Mouse (Mus musculus): ENCODE measurements around the gene Skap1. TPM values are rescaled to one million over a fixed set of nuclear protein-coding genes. Genes with fewer than 3 reads are reported as not detected.

Skap1 gene
- polyA plus RNA-seq, 1 experiment from 2014 or later, result 0.59 TPM

DNA sequence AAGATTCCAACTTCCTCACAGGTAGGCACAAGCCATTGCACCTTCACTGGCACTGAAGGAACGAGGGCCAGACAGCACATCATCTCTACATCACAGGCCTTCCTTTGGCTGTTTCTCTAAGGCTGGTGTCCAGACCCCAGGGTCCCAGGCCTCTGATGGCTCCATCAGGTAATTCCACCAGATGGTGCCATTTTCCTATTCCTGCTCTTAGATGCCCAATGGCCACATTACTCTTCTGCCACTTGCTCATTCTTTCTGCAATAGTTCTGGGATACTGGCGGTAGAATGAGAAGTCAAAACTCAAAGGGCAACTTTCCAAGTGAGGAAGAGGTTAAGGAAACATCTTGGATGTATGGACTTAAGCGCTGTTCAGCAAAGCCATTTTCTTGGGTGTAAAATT is 50.8 kb downstream of the Skap1 start:
- CTCF ChIA-PET, result no interaction called here
- DNase-seq (ENCODE audit: low read depth, low spot score), result no peak
- ATAC-seq, result no peak
- no peak for TF ChIP-seq CTCF (IDR thresholded peaks at IDR 0.05)
- no peaks in the 10 kb centered on the region for H3K27me3 ChIP-seq
- in situ Hi-C loops (cut with MboI; ENCODE audit: low pct_unique_long_range_greater_than_20kb), result no loop called here
- POLR2A ChIA-PET, result no interaction called here

DNA sequence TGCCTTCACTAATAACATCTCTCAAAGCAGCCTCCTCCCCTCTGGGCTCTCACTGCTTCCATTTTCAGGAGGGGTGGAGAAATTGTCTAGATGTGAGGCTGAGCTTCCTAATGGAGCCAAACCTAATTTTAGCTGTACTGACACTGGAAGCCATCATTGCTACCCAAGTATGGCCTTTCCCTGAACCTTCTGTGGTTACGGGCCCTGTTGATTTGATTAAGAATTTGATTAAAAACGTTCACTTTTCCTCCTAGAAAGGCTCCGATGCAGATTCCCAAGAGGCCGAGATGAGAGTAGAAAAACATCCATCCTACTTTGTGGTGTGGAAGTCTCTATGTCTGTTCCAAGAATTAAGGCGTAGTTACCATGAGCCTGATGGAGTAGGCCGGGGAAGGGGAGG is 60.1 kb downstream of the Skap1 start:
- no peak for DNase-seq (ENCODE audit: low read depth, low spot score)
- in situ Hi-C loops (cut with MboI; ENCODE audit: low pct_unique_long_range_greater_than_20kb), result no loop called here
- ChIA-PET CTCF (no interaction called here), POLR2A (no interaction called here)
- no peak for ATAC-seq
- no peaks in the 10 kb centered on the region for H3K27me3 ChIP-seq
- no peak for TF ChIP-seq CTCF (IDR thresholded peaks at IDR 0.05)

DNA sequence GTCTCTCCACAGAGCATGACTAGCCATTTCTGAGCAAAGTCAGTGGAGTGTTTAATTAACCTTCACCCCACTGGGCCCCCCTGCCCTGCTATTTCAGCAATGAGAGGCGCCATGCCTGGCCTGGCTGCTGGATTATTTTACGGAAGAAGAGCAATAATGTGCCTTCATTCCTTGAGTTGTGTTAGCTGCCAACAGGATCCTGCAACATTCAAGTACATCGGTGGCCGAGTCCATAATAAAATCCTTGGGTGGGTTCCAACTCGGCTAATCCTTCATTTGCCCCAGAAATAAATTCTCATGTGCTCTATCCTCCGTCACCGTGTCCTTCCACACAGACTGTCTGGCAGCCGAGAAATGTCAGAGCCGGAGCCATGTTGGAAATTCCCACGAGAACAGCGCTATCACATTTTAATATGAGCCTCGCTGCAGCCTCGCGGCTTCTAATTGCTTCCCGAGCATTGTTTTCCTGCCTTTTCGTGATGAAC is 61.8 kb downstream of the Skap1 start:
- ChIA-PET CTCF (interaction anchor here (0.7 to 0.9 kb wide), 2 partner anchors 8 to 55 kb away, joined by 3 read pairs; no protein-coding TSS in a partner anchor), POLR2A (interaction anchor here (0.6 to 1.0 kb wide), 3 partner anchors 13 to 268 kb away, joined by 3 to 5 read pairs (median 4); no protein-coding TSS in a partner anchor)
- in situ Hi-C loops (cut with MboI; ENCODE audit: low pct_unique_long_range_greater_than_20kb), result no loop called here
- no peaks in the 10 kb centered on the region for H3K27me3 ChIP-seq
- ATAC-seq, result no peak
- no peak for TF ChIP-seq CTCF (IDR thresholded peaks at IDR 0.05)
- no peak for DNase-seq (ENCODE audit: low read depth, low spot score)

DNA sequence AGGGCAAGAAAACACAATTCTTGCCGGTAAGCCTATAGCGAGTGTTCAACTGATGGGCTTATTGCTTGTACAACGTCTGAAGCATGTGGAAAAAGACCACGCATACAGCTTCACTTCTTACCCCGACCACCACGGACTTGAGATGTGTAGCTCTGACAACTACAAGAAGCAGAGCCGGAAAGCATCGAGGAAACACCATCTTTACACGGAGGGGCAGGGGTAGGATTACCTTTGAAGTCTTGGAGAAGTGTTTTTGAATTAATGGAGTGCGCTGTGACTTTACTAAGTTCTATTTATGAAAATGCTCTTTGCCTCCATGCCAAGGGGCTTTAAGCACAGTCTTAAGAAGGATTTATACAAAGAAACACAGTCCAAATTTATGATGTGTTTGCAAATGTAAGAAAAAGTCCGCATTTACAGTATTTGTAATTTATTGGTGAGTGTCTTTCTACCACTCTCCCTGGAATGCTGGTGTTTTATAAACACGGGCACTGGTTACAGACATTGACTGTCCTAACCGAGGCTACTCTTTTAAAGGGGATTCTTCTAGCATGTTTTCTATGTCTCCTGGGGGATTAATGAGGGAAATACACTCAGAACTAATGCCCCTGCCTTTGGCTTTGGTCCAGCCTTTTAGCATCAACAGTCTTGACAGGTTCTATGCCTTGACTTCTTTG is 67.5 kb downstream of the Skap1 start:
- POLR2A ChIA-PET, result interaction anchor here (0.6 kb wide), 5 partner anchors 31 to 214 kb away, joined by 3 to 8 read pairs (median 4); partner anchors contain the start of gene Hoxb4
- CTCF ChIA-PET, result interaction anchor here (1.3 to 2.2 kb wide), 3 partner anchors 14 to 93 kb away, joined by 3 to 7 read pairs (median 4); no protein-coding TSS in a partner anchor
- in situ Hi-C loops (cut with MboI; ENCODE audit: low pct_unique_long_range_greater_than_20kb), result no loop called here
- DNase-seq (ENCODE audit: low read depth, low spot score), result no peak
- no peak for ATAC-seq
- H3K27me3 ChIP-seq, result no peaks in the 10 kb centered on the region
- no peak for TF ChIP-seq CTCF (IDR thresholded peaks at IDR 0.05)

DNA sequence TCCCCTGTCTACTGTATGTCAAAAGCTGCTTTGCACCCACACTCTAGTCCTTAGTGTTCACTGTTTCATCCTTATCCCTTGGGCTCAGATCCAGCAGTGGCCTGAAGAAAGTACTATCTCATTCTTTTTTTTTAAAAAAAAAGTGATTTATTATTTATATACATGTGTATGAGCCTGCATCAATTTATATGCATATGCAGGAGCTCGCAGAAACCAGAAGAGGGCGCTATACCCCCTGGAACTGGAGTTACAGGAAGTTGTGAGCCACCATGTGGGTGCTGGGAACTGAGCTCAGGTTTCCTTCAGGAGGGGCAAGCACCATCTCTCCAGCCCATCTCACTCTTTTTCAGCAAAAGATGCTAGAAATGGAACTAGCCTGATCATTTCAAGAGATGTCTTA is 70.1 kb downstream of the Skap1 start:
- ChIA-PET POLR2A (no interaction called here), CTCF (interaction anchor here (1.0 to 2.3 kb wide), 3 partner anchors 22 to 256 kb away, joined by 3 to 6 read pairs (median 5); no protein-coding TSS in a partner anchor)
- no peaks in the 10 kb centered on the region for H3K27me3 ChIP-seq
- TF ChIP-seq CTCF (IDR thresholded peaks at IDR 0.05), result peak; percentile 41
- no peak for ATAC-seq
- in situ Hi-C loops (cut with MboI; ENCODE audit: low pct_unique_long_range_greater_than_20kb), result no loop called here
- no peak for DNase-seq (ENCODE audit: low read depth, low spot score)

DNA sequence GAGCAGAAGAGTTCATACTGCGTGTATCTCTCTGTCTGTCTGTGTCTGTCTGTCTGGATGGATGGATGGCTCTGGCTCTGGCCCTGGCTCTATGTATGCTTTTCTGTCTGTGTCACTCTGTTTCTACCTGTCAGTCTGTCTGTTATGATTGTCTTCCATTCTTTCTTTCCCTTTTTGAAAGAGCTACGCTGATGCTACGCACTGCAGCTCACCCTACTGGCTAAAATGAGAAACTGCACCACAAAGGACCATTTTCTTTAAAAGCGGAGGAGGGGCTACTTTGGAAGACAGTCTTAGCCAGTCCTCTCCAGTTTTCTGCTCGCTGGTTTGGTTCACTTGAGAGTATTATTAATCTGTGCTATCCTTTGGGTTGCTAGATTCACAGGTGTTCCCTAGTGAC is 71.8 kb downstream of the Skap1 start:
- H3K27me3 ChIP-seq, result no peaks in the 10 kb centered on the region
- in situ Hi-C loops (cut with MboI; ENCODE audit: low pct_unique_long_range_greater_than_20kb), result no loop called here
- no peak for DNase-seq (ENCODE audit: low read depth, low spot score)
- peak; percentile 87 for TF ChIP-seq CTCF (IDR thresholded peaks at IDR 0.05)
- POLR2A ChIA-PET, result interaction anchor here (0.6 to 0.7 kb wide), 3 partner anchors 98 to 921 kb away, joined by 3 to 5 read pairs (median 3); no protein-coding TSS in a partner anchor
- ATAC-seq, result no peak
- CTCF ChIA-PET, result interaction anchor here (0.6 to 2.3 kb wide), 6 partner anchors 20 to 257 kb away, joined by 3 to 6 read pairs (median 4); no protein-coding TSS in a partner anchor

DNA sequence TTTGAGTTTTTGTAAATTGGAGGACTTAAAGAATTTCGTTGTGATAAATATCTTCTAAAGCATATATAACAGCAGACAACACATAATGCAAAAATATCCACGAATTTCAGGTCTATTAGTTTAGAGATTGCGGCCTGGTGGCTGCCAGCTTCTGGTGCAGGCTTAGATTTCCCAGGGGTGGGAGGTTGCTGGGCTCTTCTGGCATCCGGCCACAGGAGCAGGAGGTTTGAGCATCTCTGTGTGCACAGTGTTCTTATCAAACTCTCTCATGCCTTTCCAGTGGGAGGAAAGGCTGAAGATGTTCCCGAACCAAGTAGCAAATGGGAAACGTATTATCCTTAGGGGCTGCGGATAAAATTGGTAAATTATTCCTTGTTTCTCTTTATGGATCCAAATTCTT is 77.6 kb downstream of the Skap1 start:
- no peak for DNase-seq (ENCODE audit: low read depth, low spot score)
- ChIA-PET CTCF (interaction anchor here (2.1 to 2.7 kb wide), 2 partner anchors 11 to 79 kb away, joined by 7 read pairs; no protein-coding TSS in a partner anchor), POLR2A (interaction anchor here (1.4 to 1.9 kb wide), 2 partner anchors 190 to 246 kb away, joined by 4 to 6 read pairs; no protein-coding TSS in a partner anchor)
- no peak for ATAC-seq
- no peak for TF ChIP-seq CTCF (IDR thresholded peaks at IDR 0.05)
- no peaks in the 10 kb centered on the region for H3K27me3 ChIP-seq
- in situ Hi-C loops (cut with MboI; ENCODE audit: low pct_unique_long_range_greater_than_20kb), result loop anchor here (5.0 kb wide), 2 partner anchors 130 to 320 kb away; no protein-coding TSS in a partner anchor

DNA sequence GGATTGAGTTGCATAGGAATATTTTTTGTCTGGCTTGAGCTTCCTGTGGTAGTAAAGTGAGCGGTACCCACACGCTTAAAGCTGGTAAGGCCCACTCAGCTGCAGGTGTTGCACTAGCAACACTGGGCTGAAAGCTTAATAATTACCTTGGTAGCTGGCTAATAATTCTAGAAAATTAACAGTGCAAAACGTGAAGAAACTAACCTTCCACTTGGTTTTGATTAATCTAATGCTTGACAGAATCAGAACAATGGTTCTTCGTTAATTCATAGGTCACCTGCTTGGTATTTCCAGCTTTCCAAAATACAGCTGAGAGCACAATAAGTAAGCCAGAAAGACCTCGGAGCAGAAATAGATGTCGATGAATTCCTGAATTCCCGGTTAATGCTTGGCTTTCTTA is 78.2 kb downstream of the Skap1 start:
- in situ Hi-C loops (cut with MboI; ENCODE audit: low pct_unique_long_range_greater_than_20kb), result loop anchor here (5.0 kb wide), 2 partner anchors 130 to 320 kb away; no protein-coding TSS in a partner anchor
- TF ChIP-seq CTCF (IDR thresholded peaks at IDR 0.05), result no peak
- POLR2A ChIA-PET, result interaction anchor here (0.6 to 1.9 kb wide), 6 partner anchors 10 to 246 kb away, joined by 3 to 6 read pairs (median 4); partner anchors contain the start of gene Hoxb4
- CTCF ChIA-PET, result interaction anchor here (0.8 to 2.7 kb wide), 5 partner anchors 9 to 131 kb away, joined by 3 to 7 read pairs (median 3); no protein-coding TSS in a partner anchor
- peak; percentile 96 for DNase-seq (ENCODE audit: low read depth, low spot score)
- peak; percentile 79 for ATAC-seq
- H3K27me3 ChIP-seq, result no peaks in the 10 kb centered on the region

DNA sequence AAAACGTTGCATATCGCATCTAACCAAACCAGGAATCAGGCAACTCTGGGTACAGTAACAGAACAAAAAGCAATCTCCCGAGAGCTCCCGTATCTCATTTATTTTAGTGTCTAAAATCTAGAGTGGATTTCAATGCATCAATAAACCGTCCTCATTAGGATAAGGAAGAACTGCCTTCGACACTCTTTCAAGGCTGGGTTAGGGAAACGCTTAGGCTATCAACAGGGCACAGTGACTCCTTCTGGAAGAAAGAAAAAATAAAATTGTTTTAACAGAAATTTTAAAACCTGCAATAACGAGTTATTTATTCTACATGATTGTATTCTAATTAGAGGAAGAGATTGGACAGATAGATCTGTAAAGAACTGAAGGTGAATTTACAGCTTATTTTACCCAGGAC is 82.0 kb downstream of the Skap1 start:
- ChIA-PET POLR2A (interaction anchor here (0.7 to 1.8 kb wide), 3 partner anchors 238 to 259 kb away, joined by 3 to 6 read pairs (median 5); no protein-coding TSS in a partner anchor), CTCF (interaction anchor here (0.9 to 1.8 kb wide), 10 partner anchors 14 to 243 kb away, joined by 3 to 6 read pairs (median 4); partner anchors contain the start of genes Hoxb3 and Hoxb5)
- ATAC-seq (no peak), DNase-seq (ENCODE audit: low read depth, low spot score) (no peak)
- peak; percentile 55 for TF ChIP-seq CTCF (IDR thresholded peaks at IDR 0.05)
- in situ Hi-C loops (cut with MboI; ENCODE audit: low pct_unique_long_range_greater_than_20kb), result no loop called here
- no peaks in the 10 kb centered on the region for H3K27me3 ChIP-seq

DNA sequence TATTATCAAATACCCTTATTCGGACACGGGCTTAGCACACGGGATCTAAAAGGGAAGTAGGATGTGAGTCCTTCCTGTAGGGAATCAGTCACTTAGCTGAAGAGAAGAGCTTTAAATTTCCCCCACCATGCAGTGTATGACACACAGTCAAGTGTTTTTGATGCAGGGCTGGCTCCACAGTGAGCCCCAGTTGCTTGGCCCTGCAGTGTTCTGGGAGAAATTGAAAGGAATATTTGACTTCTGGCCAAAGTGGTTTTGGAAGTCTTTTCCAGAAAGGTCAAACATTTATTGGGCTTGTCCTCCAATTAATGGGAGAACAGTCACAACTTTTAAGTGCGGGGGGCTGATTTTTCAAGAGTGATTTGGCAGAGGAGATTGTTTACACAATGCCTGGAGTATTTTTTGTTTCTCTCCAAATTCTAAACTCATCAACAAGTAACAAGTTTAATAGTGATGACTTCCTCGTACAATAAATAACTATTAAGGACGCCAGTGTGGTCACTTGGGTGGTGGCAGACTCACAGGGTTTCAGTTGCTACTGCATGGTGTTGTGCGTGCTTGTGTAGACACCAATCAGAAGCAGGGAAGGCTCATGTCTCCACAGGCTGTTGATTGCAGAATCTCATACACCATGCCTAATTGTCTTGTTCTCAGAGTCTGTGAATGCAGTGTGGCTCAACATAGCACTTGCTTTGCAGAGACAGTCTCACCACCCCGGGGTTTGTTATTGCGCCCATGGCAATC is 86.7 kb downstream of the Skap1 start:
- DNase-seq (ENCODE audit: low read depth, low spot score) (peak; percentile 83), ATAC-seq (peak; percentile 65)
- ChIA-PET POLR2A (interaction anchor here (1.0 to 1.6 kb wide), 3 partner anchors 204 to 273 kb away, joined by 3 to 4 read pairs (median 3); no protein-coding TSS in a partner anchor), CTCF (interaction anchor here (1.0 to 1.4 kb wide), 2 partner anchors 8 to 9 kb away, joined by 3 read pairs; no protein-coding TSS in a partner anchor)
- H3K27me3 ChIP-seq, result no peaks in the 10 kb centered on the region
- TF ChIP-seq CTCF (IDR thresholded peaks at IDR 0.05), result no peak
- in situ Hi-C loops (cut with MboI; ENCODE audit: low pct_unique_long_range_greater_than_20kb), result loop anchor here (5.0 kb wide), 1 partner anchor 249 kb away; the partner anchor contains the start of gene Hoxb5

Data from Patski (cell line).